Mouse (Mus musculus): Measurements from ENCODE around the gene Slc7a5. TPM values are rescaled to one million over a fixed set of nuclear protein-coding genes. Genes with fewer than 3 reads are reported as not detected.

The Slc7a5 gene
- total RNA-seq, 2 experiments from 2014 or later: 56.2 to 59.0 TPM

- peak in 1 of 2 experiments; percentile 66 for DNase-seq (ENCODE audit: low spot score in 2 of 2)
These were observed 2.2 kb upstream of the Slc7a5 start for GRCm38 (mm10) chr8:121909663-121910062.

- no peak for DNase-seq (ENCODE audit: low spot score in 2 of 2)
These were observed 1.7 kb upstream of the Slc7a5 start for GRCm38 (mm10) chr8:121909148-121909541.

DNA sequence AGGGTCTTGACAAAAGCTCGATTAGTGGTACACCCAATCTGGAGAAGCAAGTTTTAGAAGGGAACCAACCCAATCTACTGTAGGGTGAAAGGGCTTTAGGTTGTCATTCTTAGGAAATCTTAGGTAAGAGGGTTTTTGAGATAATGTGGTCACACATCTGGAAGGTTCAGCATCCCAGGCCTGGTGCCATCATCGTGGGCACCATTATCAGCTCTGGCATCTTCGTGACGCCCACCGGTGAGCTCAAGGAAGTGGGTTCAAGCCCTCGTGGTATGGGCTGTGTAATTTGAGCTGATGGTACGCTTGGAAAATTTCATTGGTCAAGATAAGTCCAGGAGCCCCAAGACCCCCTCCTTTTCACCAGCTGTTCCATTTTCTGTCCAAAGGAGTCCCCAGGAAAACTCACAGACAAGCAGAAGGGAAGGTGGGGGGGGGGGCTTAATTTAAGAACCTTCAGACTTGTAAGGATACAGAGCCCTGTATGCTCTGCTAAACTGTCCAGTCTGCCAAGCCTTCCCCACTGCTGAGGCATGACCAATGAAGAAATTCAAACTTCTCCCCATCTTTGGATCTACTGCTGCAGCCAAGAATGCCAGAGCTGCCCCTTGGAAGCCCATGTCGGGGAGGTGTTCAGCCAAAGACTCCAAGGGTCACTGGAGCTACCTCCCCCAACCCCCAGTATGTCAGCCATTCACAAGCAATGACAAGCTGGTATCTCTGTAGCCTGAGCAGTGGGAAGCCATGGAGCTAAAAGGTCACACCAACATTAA, 1.1 kb upstream of the Slc7a5 start:
- DNase-seq (ENCODE audit: low spot score in 2 of 2): no peak

DNA sequence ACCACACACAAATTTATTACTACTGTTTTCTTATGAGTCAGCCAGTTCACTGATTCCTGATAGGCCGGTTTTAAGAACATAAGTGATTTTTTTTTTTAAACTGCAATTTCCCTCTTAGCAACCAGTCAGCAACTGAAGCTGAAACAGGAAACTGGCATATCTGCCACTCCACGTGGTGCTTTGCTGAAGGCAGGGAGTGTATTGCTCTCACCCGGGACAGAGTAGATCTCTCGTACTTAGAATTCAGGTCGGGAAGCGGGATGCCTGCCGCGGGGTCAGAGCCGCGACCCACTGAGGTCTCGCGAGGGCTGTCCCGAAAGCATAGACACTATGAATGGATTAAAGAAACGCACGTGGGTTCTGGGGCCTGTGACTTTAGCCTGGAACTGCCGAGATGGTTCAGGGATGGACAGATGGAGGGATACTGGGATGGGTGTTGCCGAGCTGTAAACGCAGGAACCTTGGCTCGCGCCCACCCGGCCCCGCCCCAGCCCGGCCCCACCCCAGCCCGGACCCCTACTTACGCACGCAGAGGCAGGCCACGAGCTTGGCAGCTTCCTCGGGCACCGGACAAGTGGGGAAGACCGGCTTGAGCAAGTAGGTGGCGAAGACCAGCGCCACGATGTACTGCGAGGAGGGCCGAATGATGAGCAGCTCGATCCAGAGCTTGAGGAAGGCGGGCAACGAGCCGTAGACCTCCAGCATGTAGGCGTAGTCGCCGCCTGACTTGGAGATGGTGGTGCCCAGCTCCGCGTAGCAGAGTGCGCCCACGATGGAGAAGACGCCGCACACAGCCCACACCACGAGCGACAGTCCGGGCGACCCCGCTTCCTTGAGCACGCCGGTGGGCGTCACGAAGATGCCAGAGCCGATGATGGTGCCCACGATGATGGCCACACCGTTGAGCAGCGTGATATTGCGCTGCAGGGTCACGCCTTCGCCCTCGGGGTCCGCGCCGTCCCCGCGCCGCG, 667 bp downstream of the Slc7a5 start:
- no peak for DNase-seq (ENCODE audit: low spot score in 2 of 2)

DNA sequence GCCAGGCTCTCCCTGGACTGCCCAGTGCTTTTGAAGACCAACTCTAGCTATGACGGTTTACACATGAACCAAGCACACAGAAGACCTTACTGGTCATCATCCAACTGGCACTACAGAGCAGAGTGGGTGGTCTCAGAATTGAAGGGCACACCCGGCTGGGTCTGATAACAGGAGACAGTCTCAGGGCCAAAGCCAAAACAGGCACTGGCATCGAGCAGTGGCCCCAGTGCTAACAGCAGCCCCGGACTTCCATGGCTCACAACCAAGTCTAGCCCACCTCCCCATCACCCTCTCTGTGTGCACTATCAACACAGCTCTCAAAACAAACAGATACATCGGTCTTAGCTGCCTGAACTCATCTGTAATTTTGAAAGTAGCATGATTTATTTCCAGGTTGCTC, 1.6 kb downstream of the Slc7a5 start:
- no peak for DNase-seq (ENCODE audit: low spot score in 2 of 2)

GRCm38 (mm10) chr8:121905420-121905819, 2.1 kb downstream of the Slc7a5 start:
- DNase-seq (ENCODE audit: low spot score in 2 of 2): no peak

DNA sequence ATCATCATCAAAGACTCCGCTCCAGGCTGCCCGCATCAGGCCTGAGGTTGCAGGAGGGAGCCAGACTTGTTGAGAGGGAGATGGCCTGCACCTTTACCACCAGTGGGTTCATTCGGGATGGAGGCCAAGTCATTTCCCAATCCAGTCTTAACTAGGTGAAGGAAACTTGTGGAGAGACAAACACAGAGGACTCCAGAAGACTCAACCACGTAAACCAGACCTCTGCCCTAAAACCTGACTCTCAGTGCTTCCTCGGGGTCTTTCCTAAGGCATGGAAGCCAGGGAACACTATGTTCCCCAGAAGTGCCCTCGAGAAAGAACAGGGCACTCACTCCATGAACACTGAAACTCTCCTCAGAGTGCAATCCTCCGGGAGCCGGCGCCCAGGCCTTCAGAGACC, 2.5 kb downstream of the Slc7a5 start:
- no peak for DNase-seq (ENCODE audit: low spot score in 2 of 2)

- no peak for DNase-seq (ENCODE audit: low spot score in 2 of 2)
These were observed 3.5 kb downstream of the Slc7a5 start for GRCm38 (mm10) chr8:121903977-121904376.

DNA sequence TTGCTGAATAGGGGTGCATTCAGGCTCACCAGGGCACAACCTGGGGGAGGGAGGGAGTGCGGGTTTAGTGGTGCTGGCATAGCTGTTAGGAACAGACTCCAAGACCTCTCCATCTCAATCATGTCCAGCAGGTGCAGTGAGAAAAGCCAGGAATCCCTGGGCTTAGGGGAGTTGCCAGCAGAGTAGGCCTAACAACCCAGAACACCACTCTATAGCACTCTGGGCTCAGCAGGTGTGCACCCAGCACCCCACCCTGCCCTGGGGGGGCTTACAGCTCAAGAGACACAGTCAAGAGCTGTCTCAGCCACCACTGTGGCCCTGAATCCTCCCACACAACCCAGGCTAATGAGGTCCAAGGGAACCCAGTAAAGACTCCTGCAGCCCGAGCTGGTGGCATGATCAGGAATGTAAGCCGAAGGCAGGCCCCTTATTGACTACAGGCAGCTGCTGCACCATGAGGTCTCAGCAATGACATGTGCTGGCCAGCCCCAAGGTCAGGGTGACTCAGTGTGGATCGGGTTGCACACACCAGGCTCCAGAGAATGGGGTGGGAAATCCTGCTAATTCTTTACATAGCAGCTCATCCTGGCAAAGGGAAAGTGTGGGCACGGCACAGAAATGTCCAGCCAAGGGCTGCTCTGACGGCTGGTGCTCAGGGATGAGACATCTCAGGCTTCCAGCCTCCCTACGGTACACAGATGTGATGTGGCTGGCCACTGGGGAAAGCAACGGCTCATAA, 5.8 kb downstream of the Slc7a5 start:
- peak in 1 of 2 experiments; percentile 41 for DNase-seq (ENCODE audit: low spot score in 2 of 2)

DNA sequence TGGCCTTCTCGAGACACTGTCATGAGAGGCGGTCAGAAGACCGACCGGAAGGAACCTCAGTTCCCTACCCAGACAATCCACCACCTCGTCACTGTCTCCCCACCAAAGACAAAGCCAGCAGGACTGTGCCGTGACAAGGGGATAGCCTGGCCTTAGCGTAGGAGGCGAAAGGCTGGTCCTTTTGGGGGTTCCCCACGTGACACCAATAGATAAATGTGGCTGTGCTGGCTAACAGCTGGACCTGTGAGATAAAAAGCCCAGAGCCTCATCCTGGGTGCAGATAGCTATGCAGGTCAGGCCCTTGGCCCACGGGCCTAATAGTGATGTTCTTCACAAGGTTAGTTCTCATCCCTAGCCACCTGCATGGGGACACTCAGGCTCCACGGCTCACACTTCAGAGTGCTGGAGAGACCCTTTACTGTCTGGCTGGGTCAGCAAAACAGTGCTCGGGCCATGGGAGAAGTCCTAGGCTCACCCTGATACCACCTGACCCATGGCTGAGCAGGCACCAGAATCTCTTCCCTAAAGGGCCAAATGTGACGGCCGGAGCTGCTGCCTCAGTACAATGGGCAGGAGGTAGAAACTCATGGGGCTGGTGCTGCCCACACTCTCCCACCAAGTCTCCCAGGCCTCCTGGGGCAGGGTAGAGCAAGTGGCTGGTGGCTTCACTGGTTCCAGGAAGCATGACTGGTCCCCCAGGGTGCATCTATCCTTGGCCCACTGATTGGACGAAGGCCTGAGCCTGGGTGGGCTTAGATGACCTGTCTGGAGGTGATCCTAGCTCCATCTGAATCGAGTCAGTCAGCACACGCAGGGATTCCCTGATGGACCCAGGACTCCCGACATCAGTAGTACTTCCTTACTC, 8.1 kb downstream of the Slc7a5 start:
- DNase-seq (ENCODE audit: low spot score in 2 of 2): no peak

DNA sequence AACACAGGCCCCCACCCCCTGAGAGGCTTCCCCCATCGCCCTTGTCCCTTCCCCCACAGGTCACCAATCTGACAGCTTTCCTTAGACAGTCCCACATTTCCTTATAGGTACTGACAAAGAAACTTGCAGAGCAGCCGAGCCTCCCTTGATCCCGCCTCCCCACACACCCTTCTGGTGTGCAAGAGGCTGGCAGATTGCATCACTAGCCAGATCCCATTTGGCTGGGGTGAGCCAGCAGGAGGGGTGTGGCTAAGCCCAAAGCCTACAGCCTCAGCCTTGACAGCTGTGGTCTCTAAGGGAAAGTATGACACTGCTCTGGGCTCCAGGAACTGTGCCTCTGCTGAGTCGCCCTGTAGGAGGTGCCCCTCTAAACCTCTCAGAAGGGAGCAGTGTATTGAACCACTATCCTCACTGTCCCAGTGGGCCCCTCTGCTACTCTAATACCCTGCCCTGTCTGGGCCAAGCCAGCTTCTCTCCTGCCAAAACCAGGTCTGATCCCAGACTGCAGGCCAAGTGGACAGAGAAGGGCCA, 9.0 kb downstream of the Slc7a5 start:
- DNase-seq (ENCODE audit: low spot score in 2 of 2): peak; percentile 35 to 47

GRCm38 (mm10) chr8:121897871-121898381, 9.6 kb downstream of the Slc7a5 start:
- DNase-seq (ENCODE audit: low spot score in 2 of 2): no peak

- DNase-seq (ENCODE audit: low spot score in 2 of 2): no peak
These were observed 10.3 kb downstream of the Slc7a5 start for GRCm38 (mm10) chr8:121897205-121897604.

DNA sequence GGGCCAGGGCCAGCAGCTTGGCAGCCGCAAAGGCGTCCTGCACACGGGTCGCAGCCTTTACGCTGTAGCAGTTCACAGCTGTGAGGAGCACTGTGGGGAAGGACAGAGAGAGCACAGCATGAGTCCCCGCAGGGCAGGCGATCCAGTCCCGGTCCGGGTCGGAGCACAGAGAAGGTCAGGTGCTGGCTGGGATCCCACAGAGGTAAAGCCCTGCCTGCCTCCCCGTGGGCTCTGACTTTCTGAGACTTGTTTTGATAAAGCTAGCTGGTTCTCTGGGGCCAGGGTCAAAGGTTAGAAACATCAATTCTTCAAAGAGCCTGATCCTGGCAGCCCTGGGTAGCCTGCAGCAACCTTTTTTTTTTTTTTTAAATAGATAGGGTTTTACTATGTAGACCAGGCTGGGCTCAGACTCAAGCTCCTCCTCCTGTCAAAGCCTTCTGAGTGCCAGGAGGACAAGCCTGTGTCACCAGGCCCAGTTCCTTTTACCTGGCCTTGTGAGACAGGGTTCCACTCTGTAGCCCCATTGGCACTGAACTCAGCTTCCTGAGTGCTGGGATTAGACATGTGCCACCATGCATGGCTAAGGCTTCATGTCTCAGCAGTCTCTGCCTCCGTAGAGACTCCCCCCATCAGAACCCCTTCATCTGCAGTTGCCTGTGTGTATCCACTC, 10.9 kb downstream of the Slc7a5 start:
- DNase-seq (ENCODE audit: low spot score in 2 of 2): no peak

- no peak for DNase-seq (ENCODE audit: low spot score in 2 of 2)
These were observed 11.6 kb downstream of the Slc7a5 start for GRCm38 (mm10) chr8:121895910-121896309.

DNA sequence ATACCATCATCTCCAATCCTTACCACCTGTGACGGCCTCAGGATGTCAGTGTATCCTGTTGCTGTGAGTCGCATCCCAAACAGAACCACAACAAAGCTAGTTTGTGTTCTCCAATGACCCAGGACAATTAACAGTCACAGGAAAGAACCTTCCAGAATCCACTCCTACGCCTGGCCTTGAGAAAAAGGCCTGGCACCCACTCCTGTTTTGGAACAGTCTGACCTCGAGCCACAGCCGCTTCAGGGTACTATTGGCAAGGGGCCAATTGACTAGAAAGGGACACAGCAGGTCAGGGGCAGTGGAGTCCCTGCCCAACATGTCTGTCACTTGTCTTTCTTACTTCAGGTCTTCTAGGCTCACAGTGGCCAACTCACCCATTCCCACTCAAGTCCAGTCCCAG, 14.6 kb downstream of the Slc7a5 start:
- DNase-seq (ENCODE audit: low spot score in 2 of 2): no peak

GRCm38 (mm10) chr8:121889810-121890785, 17.4 kb downstream of the Slc7a5 start:
- DNase-seq (ENCODE audit: low spot score in 2 of 2): no peak

DNA sequence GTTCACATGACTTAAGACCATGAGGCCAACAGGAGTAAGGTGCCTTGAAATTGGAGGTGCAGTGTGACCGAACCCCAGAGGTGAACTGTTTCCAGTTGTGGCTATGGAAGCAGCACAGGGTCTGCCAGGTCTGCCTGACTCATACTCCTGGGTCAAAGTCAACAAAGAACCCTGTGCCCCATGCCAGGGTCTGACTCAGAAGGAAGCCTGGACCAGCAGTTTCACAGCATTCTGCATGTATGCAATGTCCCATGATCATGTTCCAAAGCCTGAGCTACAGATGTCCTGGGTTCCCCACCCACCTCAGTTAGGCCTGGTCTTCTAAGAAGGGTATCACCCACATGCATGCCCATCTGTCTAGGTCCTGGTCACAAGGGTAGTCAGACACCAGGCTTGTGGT, 18.2 kb downstream of the Slc7a5 start:
- no peak for DNase-seq (ENCODE audit: low spot score in 2 of 2)
